Mouse (Mus musculus): ENCODE measurements around the gene Pif1.

Pif1 gene

DNA sequence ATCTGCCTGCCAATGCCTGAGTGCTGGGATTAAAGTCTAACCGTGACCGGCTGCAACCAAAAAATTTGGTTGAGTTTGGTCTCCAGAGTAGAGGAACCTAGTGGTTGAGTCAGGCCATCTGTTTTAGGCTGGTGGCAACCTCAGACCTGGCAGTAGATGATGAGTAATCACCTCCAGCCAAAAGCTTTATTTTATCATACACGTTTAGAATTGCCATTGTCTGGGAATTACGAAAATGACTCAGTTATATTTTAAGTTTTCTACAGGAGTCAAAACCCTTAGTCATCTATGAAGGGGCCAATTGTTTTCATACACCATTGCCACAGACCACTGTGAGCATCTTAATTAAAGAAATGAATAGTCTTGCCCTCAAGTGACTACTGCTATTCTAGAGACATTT, 50.0 kb downstream of the Pif1 start:
- DNase-seq (ENCODE audit: low read depth, low spot score): no peak

DNA sequence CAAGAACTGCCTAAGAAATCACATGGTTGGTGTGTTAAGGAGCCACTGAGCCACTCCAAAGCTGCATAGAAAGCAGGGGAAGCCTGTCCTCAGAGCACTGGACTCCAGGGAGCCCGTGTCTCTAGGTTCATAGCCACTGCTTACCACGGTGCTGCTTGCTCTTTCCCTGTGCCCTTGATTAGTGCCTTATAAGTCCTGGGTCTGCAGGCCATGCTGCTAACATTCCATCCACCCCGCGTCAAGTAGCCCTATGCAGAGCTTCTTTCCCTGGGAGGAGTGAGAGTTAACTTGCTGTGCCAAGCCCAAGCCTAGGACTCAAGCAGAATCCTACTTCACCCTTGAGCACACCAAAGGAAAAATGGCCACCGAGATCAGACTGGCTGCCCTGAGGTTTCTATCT, 52.1 kb downstream of the Pif1 start:
- DNase-seq (ENCODE audit: low read depth, low spot score): no peak

- no peak for DNase-seq (ENCODE audit: low read depth, low spot score)
Observed at GRCm38 (mm10) chr9:65640838-65641410, 54.0 kb downstream of the Pif1 start.

- no peak for DNase-seq (ENCODE audit: low read depth, low spot score)
Observed at GRCm38 (mm10) chr9:65641446-65642052, 54.6 kb downstream of the Pif1 start.

- no peak for DNase-seq (ENCODE audit: low read depth, low spot score)
Observed at GRCm38 (mm10) chr9:65642546-65642945, 55.6 kb downstream of the Pif1 start.

DNA sequence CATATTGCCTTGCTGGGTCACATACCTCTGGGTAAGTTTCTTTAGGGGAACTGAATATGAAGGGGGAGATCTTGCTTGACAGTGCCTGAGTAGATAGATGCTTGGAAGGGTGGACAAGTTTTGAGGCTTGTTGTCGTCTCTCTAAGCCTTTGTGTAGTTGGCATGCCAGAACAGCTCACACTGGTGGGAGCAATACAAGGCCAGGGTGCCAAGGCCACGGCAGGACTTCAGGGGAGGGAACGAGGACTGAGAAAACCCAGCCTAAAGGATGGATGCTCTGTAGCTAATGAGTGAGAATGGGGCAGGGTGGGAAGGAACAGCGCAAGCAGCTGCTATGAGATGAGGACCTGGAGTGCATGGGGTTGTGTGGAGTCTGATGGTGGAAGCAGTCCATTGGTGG, 58.0 kb downstream of the Pif1 start:
- DNase-seq (ENCODE audit: low read depth, low spot score): no peak

Data from CD4-positive helper T cell, adult 2 months (primary cell).